In genomic region chr1:90234620-90235054, GRCm38 (mm10) we compare ENCODE assay signal across 9 mouse cellular contexts. TPM values are rescaled to one million over a fixed set of nuclear protein-coding genes. Genes with fewer than 3 reads are reported as not detected.
DNase-seq lines count a peak whose midpoint lies in the region; ATAC-seq and TF ChIP-seq lines count a peak whose summit lies in the region.
"Had no signal": no experiment of that assay in that cellular context is flagged by ENCODE, and none has a peak within 500 bp of the region (broad histone marks: within the 10 kb centered on the region; RNA-seq: fewer than 3 reads in every experiment).

No protein-coding gene starts in this region.

- 27% methylated on average over 11 of the region's 11 CpGs for WGBS in embryonic facial prominence, embryonic 11.5 days
- whole genome bisulfite sequencing in stomach, postnatal 0 days = 52% methylated on average over 11 of the region's 11 CpGs

- H3K4me3 ChIP-seq in embryonic facial prominence, embryonic 11.5 days (ENCODE audit: low read depth, low read length) = no peak overlapping the region
- no peak overlapping the region for H3K4me3 ChIP-seq in stomach, postnatal 0 days (ENCODE audit: low read depth, low read length)
- no peak overlapping the region for H3K4me3 ChIP-seq in left cerebral cortex, adult 2 months

- intact Hi-C loops in left cerebral cortex, adult 2 months (cut with DNase I) = no loop called here

- ATAC-seq in monocyte, adult 5-6 weeks (replicated peaks; ENCODE audit: insufficient number of reproducible peaks, low FRiP score, low TSS enrichment, poor library complexity, severe bottlenecking) = no peak
- ATAC-seq in embryonic facial prominence, embryonic 11.5 days (replicated peaks; ENCODE audit: insufficient number of reproducible peaks, low FRiP score, low TSS enrichment, low read depth) = no peak
- peak; percentile 76; the same call in 1 of the 2 replicates for ATAC-seq in stomach, postnatal 0 days (ENCODE audit: low FRiP score, low TSS enrichment)
- ATAC-seq: forebrain, embryonic 14.5 days had no signal

- H3K4me2 ChIP-seq in embryonic facial prominence, embryonic 11.5 days (ENCODE audit: low read depth, low read length) = no peak overlapping the region
- H3K4me2 ChIP-seq in stomach, postnatal 0 days (replicated peaks; ENCODE audit: low read depth) = no peak overlapping the region

- peak overlapping the region; percentile 48; the same call in 1 of the 2 replicates for H3K27ac ChIP-seq in embryonic facial prominence, embryonic 11.5 days (replicated peaks; ENCODE audit: low read depth, low read length)
- H3K27ac ChIP-seq in stomach, postnatal 0 days (replicated peaks) = no peak overlapping the region
- no peak overlapping the region for H3K27ac ChIP-seq in left cerebral cortex, adult 2 months

- TF ChIP-seq EP300 in stomach, postnatal 0 days (optimal IDR thresholded peaks at IDR 0.05) = no peak

- no peaks in the 10 kb centered on the region; the same call in none of the 2 replicates for H3K4me1 ChIP-seq in embryonic facial prominence, embryonic 11.5 days (ENCODE audit: control insufficient read depth, insufficient read depth, low read length)
- H3K4me1 ChIP-seq in stomach, postnatal 0 days (replicated peaks; ENCODE audit: control insufficient read depth, insufficient read depth) = no peaks in the 10 kb centered on the region; the same call in 1 of the 2 replicates

- no peaks in the 10 kb centered on the region for H3K36me3 ChIP-seq in embryonic facial prominence, embryonic 11.5 days (replicated peaks; ENCODE audit: control insufficient read depth, insufficient read depth, low read depth, low read length)
- no peaks in the 10 kb centered on the region for H3K36me3 ChIP-seq in stomach, postnatal 0 days (ENCODE audit: control insufficient read depth, insufficient read depth, low read length)

- no peaks in the 10 kb centered on the region for H3K27me3 ChIP-seq in embryonic facial prominence, embryonic 11.5 days (ENCODE audit: control insufficient read depth, insufficient read depth, low read length)
- H3K27me3 ChIP-seq in stomach, postnatal 0 days (ENCODE audit: control insufficient read depth, insufficient read depth, low read length) = no peaks in the 10 kb centered on the region

- H3K9ac ChIP-seq in embryonic facial prominence, embryonic 11.5 days (replicated peaks; ENCODE audit: low read length) = no peak overlapping the region
- no peak overlapping the region for H3K9ac ChIP-seq in stomach, postnatal 0 days (ENCODE audit: low read length)

- no peak for TF ChIP-seq CTCF in stomach, postnatal 0 days (IDR thresholded peaks at IDR 0.05; ENCODE audit: low read depth)
- TF ChIP-seq CTCF in left cerebral cortex, adult 2 months (IDR thresholded peaks at IDR 0.05) = no peak

- H3K9me3 ChIP-seq in embryonic facial prominence, embryonic 11.5 days (replicated peaks; ENCODE audit: control insufficient read depth, low read length) = no peaks in the 10 kb centered on the region
- no peaks in the 10 kb centered on the region for H3K9me3 ChIP-seq in stomach, postnatal 0 days (ENCODE audit: control insufficient read depth, low read length)

- peak; percentile 13 to 46 for DNase-seq in monocyte, adult 2 months (ENCODE audit: low read depth in 1 of 2, low spot score in 2 of 2)
- DNase-seq in embryonic facial prominence, embryonic 11.5 days (ENCODE audit: low spot score) = peak; percentile 83
- DNase-seq in heart, postnatal 4 days = peak; percentile 39
- peak; percentile 57 for DNase-seq in stomach, postnatal 0 days (ENCODE audit: low spot score)
- DNase-seq in left cerebral cortex, adult 2 months (ENCODE audit: extremely low spot score in 1 of 2, low spot score in 2 of 2) = no peak
- DNase-seq in retina, embryonic 14.5 days (ENCODE audit: low spot score) = no peak
- DNase-seq: layer of hippocampus, postnatal 36 days had no signal

RNA-seq across cellular contexts. Expression of gene Ackr3, which starts 30.9 kb away (rescaled TPM):
- 8.7 TPM in 1 of 3 replicates, not detected in the others for total RNA-seq in monocyte, adult 5-6 weeks (2017)
- 39.9 and 44.5 TPM in 2 replicates for polyA plus RNA-seq in embryonic facial prominence, embryonic 11.5 days (2014; fragmentation: Nextera tagmentation; extraction: Ambion mirVana)
- total RNA-seq in heart, postnatal 4 days (2021) = 10 to 100 TPM; 28.3 to 29.5 TPM
- 14.6 and 15.6 TPM in 2 replicates for polyA plus RNA-seq in stomach, postnatal 0 days (2015; fragmentation: Nextera tagmentation; extraction: Ambion mirVana)
- total RNA-seq in left cerebral cortex, adult 2 months (2021) = 1 to 10 TPM; 7.4 to 9.9 TPM

Comparison
In these comparisons a context has a peak if more than half of its experiments do, and no peak if none do; other contexts are left out.
1. DNase-seq: peak in monocyte, adult 2 months (2 of 2), embryonic facial prominence, embryonic 11.5 days (single experiment), heart, postnatal 4 days (single experiment) and stomach, postnatal 0 days (single experiment); none in left cerebral cortex, adult 2 months (0 of 2) and retina, embryonic 14.5 days (single experiment).